Mouse (Mus musculus) thymus, postnatal 4 days (tissue): ENCODE measurements around the gene Commd6.

ENCODE experiments used
- DNase-seq: peaks from one replicate; pipeline ENCODE4 v3.0.0; 2021

Commd6 gene

GRCm38 (mm10) chr14:101640153-101640843 is at the start of gene Commd6:
Gene Commd6 (minus strand): TSS chr14:101640686.
- DNase-seq: peak; percentile 90

GRCm38 (mm10) chr14:101688406-101688805 is 47.9 kb upstream of the Commd6 start:
- DNase-seq: no peak

GRCm38 (mm10) chr14:101687696-101688095 is 47.2 kb upstream of the Commd6 start:
- no peak for DNase-seq

GRCm38 (mm10) chr14:101672226-101672625 is 31.7 kb upstream of the Commd6 start:
- DNase-seq: no peak

GRCm38 (mm10) chr14:101668626-101669025 is 28.1 kb upstream of the Commd6 start:
- no peak for DNase-seq

- no peak for DNase-seq
Observed at GRCm38 (mm10) chr14:101666536-101666935, 26.1 kb upstream of the Commd6 start.

- DNase-seq: no peak
Observed at GRCm38 (mm10) chr14:101666056-101666455, 25.6 kb upstream of the Commd6 start.

- no peak for DNase-seq
Observed at GRCm38 (mm10) chr14:101664274-101664673, 23.8 kb upstream of the Commd6 start.

GRCm38 (mm10) chr14:101661654-101662412 is 21.3 kb upstream of the Commd6 start:
- no peak for DNase-seq

GRCm38 (mm10) chr14:101656307-101656706 is 15.8 kb upstream of the Commd6 start:
- peak; percentile 21 for DNase-seq

- DNase-seq: no peak
Observed at GRCm38 (mm10) chr14:101654526-101654909, 14.0 kb upstream of the Commd6 start.

GRCm38 (mm10) chr14:101653581-101654525 is 13.4 kb upstream of the Commd6 start, which contains the start of gene Uchl3:
Gene Uchl3 (plus strand): TSS chr14:101653967.
- DNase-seq: peak; percentile 99

GRCm38 (mm10) chr14:101652571-101652970 is 12.1 kb upstream of the Commd6 start:
- DNase-seq: no peak

GRCm38 (mm10) chr14:101650551-101650950 is 10.1 kb upstream of the Commd6 start:
- DNase-seq: no peak

- no peak for DNase-seq
Observed at GRCm38 (mm10) chr14:101644948-101645347, 4.5 kb upstream of the Commd6 start.

GRCm38 (mm10) chr14:101637381-101637780 is 3.1 kb downstream of the Commd6 start:
- no peak for DNase-seq

GRCm38 (mm10) chr14:101635765-101636164 is 4.7 kb downstream of the Commd6 start:
- no peak for DNase-seq

- no peak for DNase-seq
Observed at GRCm38 (mm10) chr14:101630548-101630947, 9.9 kb downstream of the Commd6 start.

- peak; percentile 16 for DNase-seq
Observed at GRCm38 (mm10) chr14:101617680-101618079, 22.8 kb downstream of the Commd6 start.

GRCm38 (mm10) chr14:101616178-101616577 is 24.3 kb downstream of the Commd6 start:
- DNase-seq: no peak

- no peak for DNase-seq
Observed at GRCm38 (mm10) chr14:101613206-101613605, 27.3 kb downstream of the Commd6 start.

- DNase-seq: no peak
Observed at GRCm38 (mm10) chr14:101610701-101611100, 29.8 kb downstream of the Commd6 start.
